In the genomic region with DNA sequence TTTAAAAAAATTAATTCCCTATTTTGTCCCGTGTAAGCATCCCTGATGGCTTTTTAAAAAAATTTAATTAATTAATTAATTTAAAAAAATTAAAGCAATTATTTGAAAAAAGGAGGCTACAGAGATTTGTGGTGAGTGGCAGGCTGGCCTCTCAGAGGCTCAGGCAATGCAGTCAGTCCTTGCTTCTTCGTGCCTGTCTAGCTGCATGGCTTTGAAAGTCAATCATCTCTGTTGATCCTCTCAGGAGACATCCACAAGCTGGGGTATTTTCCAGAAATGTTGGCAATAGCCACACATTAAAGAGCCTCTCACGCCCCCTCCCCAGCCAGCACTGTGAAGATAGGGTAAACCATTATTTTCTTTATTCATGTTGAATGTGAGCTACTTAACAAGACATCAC, we compare ENCODE assay signal across 22 mouse cellular contexts. TPM values are rescaled to one million over a fixed set of nuclear protein-coding genes. Genes with fewer than 3 reads are reported as not detected.
DNase-seq lines count a peak whose midpoint lies in the region; ATAC-seq and TF ChIP-seq lines count a peak whose summit lies in the region.
"Had no signal": no experiment of that assay in that cellular context is flagged by ENCODE, and none has a peak within 500 bp of the region (broad histone marks: within the 10 kb centered on the region; RNA-seq: fewer than 3 reads in every experiment).

No protein-coding gene starts in this region.

- H3K27ac ChIP-seq in forebrain, embryonic 11.5 days (ENCODE audit: low read depth, low read length): no peak overlapping the region
- H3K27ac ChIP-seq in forebrain, embryonic 13.5 days: no peak overlapping the region; the same call in 1 of the 2 replicates
- H3K27ac ChIP-seq in left cerebral cortex, adult 2 months: 0 out of 2 replicates have a peak overlapping the region, but pooled peaks have one; percentile 26
- H3K27ac ChIP-seq in forebrain, embryonic 16.5 days (ENCODE audit: low read length): no peak overlapping the region
- no peak overlapping the region for H3K27ac ChIP-seq in hindbrain, postnatal 0 days
- no peak overlapping the region for H3K27ac ChIP-seq in heart, adult 2 months
- H3K27ac ChIP-seq: embryonic facial prominence, embryonic 13.5 days; intestine, embryonic 15.5 days; limb, embryonic 13.5 days; liver, embryonic 14.5 days; macrophage; neural tube, embryonic 12.5 days had no signal

- no peak overlapping the region for H3K9ac ChIP-seq in forebrain, embryonic 11.5 days (ENCODE audit: low read length)
- no peak overlapping the region for H3K9ac ChIP-seq in forebrain, embryonic 13.5 days
- no peak overlapping the region for H3K9ac ChIP-seq in forebrain, embryonic 16.5 days (replicated peaks; ENCODE audit: low read depth, low read length)
- no peak overlapping the region for H3K9ac ChIP-seq in hindbrain, postnatal 0 days (replicated peaks; ENCODE audit: low read length)
- no peak overlapping the region for H3K9ac ChIP-seq in heart, adult 2 months (ENCODE audit: low read depth, low read length)
- H3K9ac ChIP-seq: embryonic facial prominence, embryonic 13.5 days; heart, embryonic 12.5 days; intestine, embryonic 15.5 days; limb, embryonic 13.5 days; liver, embryonic 14.5 days; neural tube, embryonic 12.5 days had no signal

- no peaks in the 10 kb centered on the region for H3K36me3 ChIP-seq in forebrain, embryonic 11.5 days (ENCODE audit: control insufficient read depth, insufficient read depth, low read length)
- H3K36me3 ChIP-seq in forebrain, embryonic 13.5 days (ENCODE audit: poor library complexity, severe bottlenecking): no peaks in the 10 kb centered on the region
- H3K36me3 ChIP-seq in forebrain, embryonic 16.5 days (ENCODE audit: control insufficient read depth, insufficient read depth): no peaks in the 10 kb centered on the region
- no peaks in the 10 kb centered on the region for H3K36me3 ChIP-seq in hindbrain, postnatal 0 days (ENCODE audit: insufficient read depth, low read length)
- H3K36me3 ChIP-seq in heart, adult 2 months (ENCODE audit: control insufficient read depth, insufficient read depth, low read length): no peaks in the 10 kb centered on the region
- H3K36me3 ChIP-seq: embryonic facial prominence, embryonic 13.5 days; heart, embryonic 12.5 days; intestine, embryonic 15.5 days; limb, embryonic 13.5 days; neural tube, embryonic 12.5 days had no signal

- no peak for TF ChIP-seq CTCF in left cerebral cortex, adult 2 months (IDR thresholded peaks at IDR 0.05)
- no peak for TF ChIP-seq CTCF in hindbrain, postnatal 0 days (IDR thresholded peaks at IDR 0.05; ENCODE audit: low read depth)
- no peak for TF ChIP-seq CTCF in heart, adult 2 months (IDR thresholded peaks at IDR 0.05)

- no peak for DNase-seq in forebrain, embryonic 11.5 days (ENCODE audit: low spot score)
- DNase-seq in left cerebral cortex, adult 2 months (ENCODE audit: extremely low spot score in 1 of 2, low spot score in 2 of 2): no peak
- DNase-seq in left cerebral cortex, postnatal 10 days (ENCODE audit: extremely low spot score in 1 of 2, low spot score in 2 of 2): no peak
- no peak for DNase-seq in hindbrain, postnatal 0 days (ENCODE audit: low spot score)
- no peak for DNase-seq in heart, adult 2 months
- DNase-seq: adrenal gland, postnatal 10 days; cerebellum, postnatal 10 days; gastrocnemius, postnatal 36 days; spleen, adult 18-20 months; thymus, postnatal 36 days had no signal

- H3K9me3 ChIP-seq in forebrain, embryonic 11.5 days (ENCODE audit: control insufficient read depth, low read length): no peaks in the 10 kb centered on the region
- H3K9me3 ChIP-seq in forebrain, embryonic 13.5 days (replicated peaks): no peaks in the 10 kb centered on the region
- H3K9me3 ChIP-seq in forebrain, embryonic 16.5 days (ENCODE audit: control insufficient read depth, low read length): no peaks in the 10 kb centered on the region
- no peaks in the 10 kb centered on the region for H3K9me3 ChIP-seq in hindbrain, postnatal 0 days (ENCODE audit: low read length)
- H3K9me3 ChIP-seq: embryonic facial prominence, embryonic 13.5 days; heart, embryonic 12.5 days; intestine, embryonic 15.5 days; limb, embryonic 13.5 days; neural tube, embryonic 12.5 days had no signal

- H3K4me2 ChIP-seq in forebrain, embryonic 11.5 days (ENCODE audit: low read depth, low read length, severe bottlenecking): no peak overlapping the region
- no peak overlapping the region for H3K4me2 ChIP-seq in forebrain, embryonic 13.5 days
- no peak overlapping the region for H3K4me2 ChIP-seq in forebrain, embryonic 16.5 days (ENCODE audit: low read length)
- no peak overlapping the region for H3K4me2 ChIP-seq in hindbrain, postnatal 0 days (ENCODE audit: low read depth, low read length)
- H3K4me2 ChIP-seq: embryonic facial prominence, embryonic 13.5 days; limb, embryonic 13.5 days; neural tube, embryonic 12.5 days had no signal

- H3K79me2 ChIP-seq in heart, adult 2 months (replicated peaks; ENCODE audit: control insufficient read depth, insufficient read depth, low read length): no peaks in the 10 kb centered on the region

- no peaks in the 10 kb centered on the region for H3K27me3 ChIP-seq in forebrain, embryonic 11.5 days (ENCODE audit: control insufficient read depth, insufficient read depth, low read length)
- no peaks in the 10 kb centered on the region for H3K27me3 ChIP-seq in forebrain, embryonic 13.5 days
- no peaks in the 10 kb centered on the region for H3K27me3 ChIP-seq in forebrain, embryonic 16.5 days (replicated peaks; ENCODE audit: control insufficient read depth, insufficient read depth, low read length)
- H3K27me3 ChIP-seq in hindbrain, postnatal 0 days (ENCODE audit: insufficient read depth, low read length): no peaks in the 10 kb centered on the region
- H3K27me3 ChIP-seq in heart, adult 2 months (ENCODE audit: control insufficient read depth, insufficient read depth, low read length): no peaks in the 10 kb centered on the region
- H3K27me3 ChIP-seq: embryonic facial prominence, embryonic 13.5 days; heart, embryonic 12.5 days; intestine, embryonic 15.5 days; limb, embryonic 13.5 days; neural tube, embryonic 12.5 days; Patski had no signal

- no peak overlapping the region for H3K4me3 ChIP-seq in forebrain, embryonic 11.5 days (ENCODE audit: low read depth, low read length)
- H3K4me3 ChIP-seq in forebrain, embryonic 13.5 days: no peak overlapping the region
- no peak overlapping the region for H3K4me3 ChIP-seq in left cerebral cortex, adult 2 months
- H3K4me3 ChIP-seq in forebrain, embryonic 16.5 days (replicated peaks; ENCODE audit: low read length): no peak overlapping the region
- no peak overlapping the region for H3K4me3 ChIP-seq in hindbrain, postnatal 0 days (ENCODE audit: low read length)
- H3K4me3 ChIP-seq in heart, adult 2 months: no peak overlapping the region
- H3K4me3 ChIP-seq: embryonic facial prominence, embryonic 13.5 days; heart, embryonic 12.5 days; intestine, embryonic 15.5 days; limb, embryonic 13.5 days; neural tube, embryonic 12.5 days had no signal

- 79% methylated on average over 3 of the region's 3 CpGs for WGBS in forebrain, embryonic 11.5 days
- WGBS in forebrain, embryonic 13.5 days: 68% methylated on average over 3 of the region's 3 CpGs
- 51% methylated on average over 3 of the region's 3 CpGs for WGBS in forebrain, embryonic 16.5 days
- WGBS in hindbrain, postnatal 0 days: 43% methylated on average over 3 of the region's 3 CpGs
- WGBS in heart, adult 2 months: 89% methylated on average over 3 of the region's 3 CpGs

- TF ChIP-seq POLR2A in heart, adult 2 months (IDR thresholded peaks at IDR 0.05; ENCODE audit: insufficient read depth, low read depth, low read length): no peak

- H3K4me1 ChIP-seq in forebrain, embryonic 11.5 days (replicated peaks; ENCODE audit: control insufficient read depth, insufficient read depth, low read length): no peaks in the 10 kb centered on the region
- H3K4me1 ChIP-seq in forebrain, embryonic 13.5 days: peaks cover 13% of the 10 kb centered on the region
- peaks cover 17% of the 10 kb centered on the region for H3K4me1 ChIP-seq in forebrain, embryonic 16.5 days (replicated peaks; ENCODE audit: control insufficient read depth, insufficient read depth, low read length)
- H3K4me1 ChIP-seq in hindbrain, postnatal 0 days (ENCODE audit: insufficient read depth, low read length): peaks cover 5% of the 10 kb centered on the region; the same call in 1 of the 2 replicates
- H3K4me1 ChIP-seq in heart, adult 2 months (ENCODE audit: control insufficient read depth, insufficient read depth, low read length): no peaks in the 10 kb centered on the region; the same call in 1 of the 2 replicates

- intact Hi-C loops in left cerebral cortex, adult 2 months (cut with DNase I): loop anchor here (5.0 kb wide), 1 partner anchor 388 kb away; no protein-coding TSS in a partner anchor
- intact Hi-C loops in left cerebral cortex, postnatal 10 days (cut with DNase I): loop anchor here (10.0 kb wide), 1 partner anchor 405 kb away; no protein-coding TSS in a partner anchor
- intact Hi-C loops in heart, adult 2 months (cut with DNase I): loop anchor here (10.0 kb wide), 1 partner anchor 385 kb away; no protein-coding TSS in a partner anchor

- 0 out of 2 replicates have a peak, but pooled peaks have one; percentile 1 for ATAC-seq in forebrain, embryonic 11.5 days (replicated peaks; ENCODE audit: low FRiP score)
- ATAC-seq in forebrain, embryonic 13.5 days: no peak
- peak; percentile 50 for ATAC-seq in forebrain, embryonic 16.5 days
- ATAC-seq in hindbrain, postnatal 0 days: peak; percentile 39
- ATAC-seq in monocyte, adult 5-6 weeks (replicated peaks; ENCODE audit: insufficient number of reproducible peaks, low FRiP score, low TSS enrichment, poor library complexity, severe bottlenecking): no peak
- ATAC-seq: CD4-positive, CD25-positive, alpha-beta regulatory T cell, adult 4 months had no signal

- TF ChIP-seq EP300 in heart, adult 2 months (IDR thresholded peaks at IDR 0.05; ENCODE audit: insufficient read depth, low read depth, low read length): no peak

RNA-seq across cellular contexts. Expression of a gene that starts 54.7 kb away (rescaled TPM):
- 15.4 and 17.5 TPM in 2 replicates for polyA plus RNA-seq in forebrain, embryonic 11.5 days (2014; fragmentation: Nextera tagmentation; extraction: Ambion mirVana)
- polyA plus RNA-seq in forebrain, embryonic 13.5 days (2015; fragmentation: Nextera tagmentation; extraction: Ambion mirVana): 11.5 and 12.3 TPM in 2 replicates
- total RNA-seq in left cerebral cortex, adult 2 months (2021): 1 to 10 TPM; 6.2 to 6.3 TPM
- total RNA-seq in left cerebral cortex, postnatal 10 days (2021): 1 to 10 TPM; 4.8 to 5.9 TPM
- 9.0 and 10.0 TPM in 2 replicates for polyA plus RNA-seq in forebrain, embryonic 16.5 days (2015; fragmentation: Nextera tagmentation; extraction: Ambion mirVana)
- 1.8 and 6.6 TPM in 2 replicates for total RNA-seq in hindbrain, postnatal 0 days (2014; rRNA removed)
- 6.0 and 7.9 TPM in 2 replicates for polyA plus RNA-seq in hindbrain, postnatal 0 days (2015; fragmentation: Nextera tagmentation; extraction: Ambion mirVana)
- 2.0 to 7.3 TPM (median 6.1 TPM) in 3 replicates for total RNA-seq in monocyte, adult 5-6 weeks (2017)
- 1 to 10 TPM; 3.9 to 4.8 TPM for total RNA-seq in heart, adult 2 months (2021)
- 1.2 and 1.4 TPM in 2 replicates for polyA plus RNA-seq in heart, adult 2 months (2012; rRNA removed)

Comparison
In these comparisons a context has a peak if more than half of its experiments do, and no peak if none do; other contexts are left out.
1. ATAC-seq: peak in forebrain, embryonic 11.5 days (single experiment), forebrain, embryonic 16.5 days (single experiment) and hindbrain, postnatal 0 days (single experiment); none in forebrain, embryonic 13.5 days (single experiment) and monocyte, adult 5-6 weeks (single experiment).